Mouse (Mus musculus) olfactory bulb, adult 2 months (tissue): ENCODE results near the gene Fzr1.

Source experiments
- CTCF ChIP-seq: fragments of 200-500 bp; IDR thresholded peaks from 2 replicates; pipeline ENCODE4 v1.5.1; 2012; ENCODE audit warnings: low read depth, mild to moderate bottlenecking, low read length, moderate library complexity; ENCODE audit not compliant: insufficient read depth
- POLR2A ChIP-seq: fragments of 200-500 bp; IDR thresholded peaks from 2 replicates; pipeline ENCODE4 v1.6.1; 2012; ENCODE audit warnings: mild to moderate bottlenecking, low read depth, low read length, moderate library complexity; ENCODE audit not compliant: insufficient read depth

GRCm38 (mm10) chr10:81318589-81319329, 59.6 kb downstream of the Fzr1 start:
- TF ChIP-seq POLR2A (no peak), CTCF (0 out of 2 replicates have a peak, but pooled peaks have one; percentile 4)
